Mouse (Mus musculus): ENCODE data around the gene Pcgf6. TPM values are rescaled to one million over a fixed set of nuclear protein-coding genes. Genes with fewer than 3 reads are reported as not detected.

Gene Pcgf6
- total and polyA plus RNA-seq, 2 experiments from 2014 or later, result 23.6 to 26.3 TPM

GRCm38 (mm10) chr19:47049061-47049460 is 1.6 kb downstream of the Pcgf6 start:
- peaks cover 16% of the 10 kb centered on the region for H3K36me3 ChIP-seq (ENCODE audit: insufficient read depth, low read length)
- peak overlapping the region; percentile 77; the same call in 1 of the 2 replicates for H3K4me2 ChIP-seq (ENCODE audit: low read depth, low read length, poor library complexity, severe bottlenecking)
- H3K9ac ChIP-seq (replicated peaks; ENCODE audit: low read length, poor library complexity, severe bottlenecking), result no peak overlapping the region
- DNase-seq (ENCODE audit: low spot score) (no peak), ATAC-seq (ENCODE audit: low FRiP score) (no peak)
- H3K27me3 ChIP-seq (ENCODE audit: insufficient read depth, low read length), result no peaks in the 10 kb centered on the region; the same call in 1 of the 2 replicates
- no peaks in the 10 kb centered on the region for H3K9me3 ChIP-seq (ENCODE audit: low read length)
- WGBS, result 65% methylated on average over 4 of the region's 4 CpGs
- no peak overlapping the region for H3K4me3 ChIP-seq (ENCODE audit: low read depth, low read length)
- H3K27ac ChIP-seq (ENCODE audit: low read depth, low read length), result no peak overlapping the region
- TF ChIP-seq CTCF (IDR thresholded peaks at IDR 0.05), result no peak
- H3K4me1 ChIP-seq (ENCODE audit: insufficient read depth, low read length), result peaks cover 4% of the 10 kb centered on the region; the same call in 1 of the 2 replicates

DNA sequence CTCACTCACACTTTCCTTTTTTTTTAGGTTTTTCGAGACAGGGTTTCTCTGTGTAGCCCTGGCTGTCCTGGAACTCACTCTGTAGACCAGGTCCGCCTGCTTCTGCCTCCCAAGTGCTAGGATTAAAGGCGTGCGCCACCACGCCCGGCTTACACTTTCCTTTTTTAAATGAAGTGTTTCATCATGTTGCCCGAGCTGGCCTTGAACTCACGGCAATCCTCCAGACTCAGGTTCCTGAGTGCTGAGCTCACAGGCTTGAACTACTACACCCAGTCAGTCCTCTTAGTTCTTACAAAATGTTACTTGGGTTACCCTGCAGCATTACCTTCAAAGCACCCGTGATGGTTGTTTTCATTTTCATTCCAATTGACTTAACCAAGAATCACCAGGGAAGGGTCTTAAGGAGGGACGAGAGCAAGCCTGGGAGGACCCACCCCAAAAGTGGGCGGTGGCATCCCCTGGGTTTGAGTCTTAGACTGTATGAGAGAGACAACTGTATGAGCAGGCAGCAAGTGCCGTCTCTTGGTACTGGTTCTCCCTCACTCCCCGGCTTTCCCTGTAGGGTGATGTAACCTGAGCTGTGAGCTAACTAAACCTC is 3.4 kb downstream of the Pcgf6 start:
- Histone ChIP-seq H3K4me3 (ENCODE audit: low read depth, low read length) (no peak overlapping the region), H3K9ac (replicated peaks; ENCODE audit: low read length, poor library complexity, severe bottlenecking) (no peak overlapping the region), H3K4me2 (ENCODE audit: low read depth, low read length, poor library complexity, severe bottlenecking) (no peak overlapping the region), H3K27ac (ENCODE audit: low read depth, low read length) (no peak overlapping the region), H3K36me3 (ENCODE audit: insufficient read depth, low read length) (peaks cover 19% of the 10 kb centered on the region), H3K9me3 (ENCODE audit: low read length) (no peaks in the 10 kb centered on the region), H3K27me3 (ENCODE audit: insufficient read depth, low read length) (no peaks in the 10 kb centered on the region), H3K4me1 (ENCODE audit: insufficient read depth, low read length) (peaks cover 4% of the 10 kb centered on the region; the same call in 1 of the 2 replicates)
- DNase-seq (ENCODE audit: low spot score), result no peak
- TF ChIP-seq CTCF (IDR thresholded peaks at IDR 0.05), result no peak
- ATAC-seq (ENCODE audit: low FRiP score), result no peak
- 89% methylated on average over 13 of the region's 13 CpGs for WGBS

DNA sequence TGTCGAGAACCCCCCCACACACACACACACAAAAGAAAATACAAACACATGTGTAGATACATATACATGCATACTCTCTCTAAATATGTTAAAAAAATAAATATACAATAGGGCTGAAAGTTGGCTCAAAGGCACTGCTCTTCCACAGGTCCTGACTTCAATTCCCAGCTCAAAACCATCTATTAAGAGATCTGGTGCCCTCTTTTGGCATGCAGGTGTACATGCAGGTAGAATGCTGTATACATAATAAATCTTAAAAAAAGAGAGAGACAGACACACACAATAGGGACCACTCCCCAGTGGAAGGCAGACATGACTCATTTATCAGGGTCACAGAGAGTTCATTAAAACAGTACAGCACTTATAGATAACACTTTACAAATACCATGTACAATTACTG is 4.4 kb downstream of the Pcgf6 start:
- peak; percentile 54 for TF ChIP-seq CTCF (IDR thresholded peaks at IDR 0.05)
- Histone ChIP-seq H3K9me3 (ENCODE audit: low read length) (no peaks in the 10 kb centered on the region), H3K4me2 (ENCODE audit: low read depth, low read length, poor library complexity, severe bottlenecking) (no peak overlapping the region), H3K27me3 (ENCODE audit: insufficient read depth, low read length) (no peaks in the 10 kb centered on the region), H3K4me1 (ENCODE audit: insufficient read depth, low read length) (peaks cover 4% of the 10 kb centered on the region; the same call in 1 of the 2 replicates), H3K36me3 (ENCODE audit: insufficient read depth, low read length) (peaks cover 19% of the 10 kb centered on the region), H3K4me3 (ENCODE audit: low read depth, low read length) (no peak overlapping the region), H3K27ac (ENCODE audit: low read depth, low read length) (no peak overlapping the region), H3K9ac (replicated peaks; ENCODE audit: low read length, poor library complexity, severe bottlenecking) (no peak overlapping the region)
- DNase-seq (ENCODE audit: low spot score), result no peak
- no peak for ATAC-seq (ENCODE audit: low FRiP score)
- 96% methylated on average over 1 of the region's 1 CpGs for WGBS

GRCm38 (mm10) chr19:47043608-47044007 is 7.1 kb downstream of the Pcgf6 start:
- WGBS, result 92% methylated on average over 3 of the region's 3 CpGs
- TF ChIP-seq CTCF (IDR thresholded peaks at IDR 0.05), result peak; percentile 69
- Histone ChIP-seq H3K9me3 (ENCODE audit: low read length) (no peaks in the 10 kb centered on the region), H3K27me3 (ENCODE audit: insufficient read depth, low read length) (no peaks in the 10 kb centered on the region), H3K36me3 (ENCODE audit: insufficient read depth, low read length) (peaks cover 35% of the 10 kb centered on the region), H3K9ac (replicated peaks; ENCODE audit: low read length, poor library complexity, severe bottlenecking) (no peak overlapping the region), H3K4me2 (ENCODE audit: low read depth, low read length, poor library complexity, severe bottlenecking) (no peak overlapping the region), H3K4me1 (ENCODE audit: insufficient read depth, low read length) (no peaks in the 10 kb centered on the region), H3K4me3 (ENCODE audit: low read depth, low read length) (no peak overlapping the region), H3K27ac (ENCODE audit: low read depth, low read length) (no peak overlapping the region)
- ATAC-seq (ENCODE audit: low FRiP score) (no peak), DNase-seq (ENCODE audit: low spot score) (peak; percentile 58)

DNA sequence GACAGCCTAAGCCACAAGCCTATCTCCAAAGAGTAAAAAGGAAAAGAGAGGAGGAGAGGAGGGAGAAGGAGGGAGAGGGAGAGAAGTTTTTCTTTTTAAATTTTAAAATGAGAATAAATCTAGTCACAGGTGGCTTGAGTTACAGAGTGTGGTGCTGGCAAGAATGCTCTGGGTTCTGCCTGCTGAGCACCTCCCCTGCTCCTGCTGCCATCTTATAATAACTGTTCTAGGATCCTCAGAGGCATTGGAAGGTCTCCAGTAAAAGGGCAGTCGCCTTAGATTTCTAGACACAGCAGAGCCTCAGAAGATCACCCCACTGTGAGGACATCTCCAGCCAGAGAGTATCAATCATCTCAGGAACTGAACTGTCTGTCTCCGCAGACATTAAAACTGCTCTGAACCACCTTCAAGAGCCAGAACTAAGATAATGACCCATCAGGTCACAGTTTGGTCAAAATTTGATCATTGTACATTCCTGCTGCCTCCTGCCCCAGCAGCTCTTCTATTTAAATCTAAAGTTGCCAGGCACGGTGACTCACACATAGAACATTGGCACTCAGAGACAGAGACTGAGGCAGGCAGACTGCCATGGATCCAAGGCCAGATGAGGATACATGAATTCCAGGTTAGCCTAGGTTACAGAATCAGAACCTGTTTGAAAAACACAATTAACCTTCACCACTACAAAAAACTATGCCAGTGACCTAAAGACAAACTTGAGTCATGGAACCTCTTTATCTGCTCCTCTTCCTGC is 9.8 kb downstream of the Pcgf6 start:
- Histone ChIP-seq H3K4me3 (ENCODE audit: low read depth, low read length) (no peak overlapping the region), H3K4me1 (ENCODE audit: insufficient read depth, low read length) (no peaks in the 10 kb centered on the region), H3K9me3 (ENCODE audit: low read length) (no peaks in the 10 kb centered on the region), H3K36me3 (ENCODE audit: insufficient read depth, low read length) (peaks cover 29% of the 10 kb centered on the region), H3K4me2 (ENCODE audit: low read depth, low read length, poor library complexity, severe bottlenecking) (no peak overlapping the region), H3K27ac (ENCODE audit: low read depth, low read length) (no peak overlapping the region), H3K27me3 (ENCODE audit: insufficient read depth, low read length) (no peaks in the 10 kb centered on the region), H3K9ac (replicated peaks; ENCODE audit: low read length, poor library complexity, severe bottlenecking) (no peak overlapping the region)
- TF ChIP-seq CTCF (IDR thresholded peaks at IDR 0.05), result no peak
- no peak for DNase-seq (ENCODE audit: low spot score)
- ATAC-seq (ENCODE audit: low FRiP score), result no peak
- WGBS, result 94% methylated on average over 3 of the region's 3 CpGs

DNA sequence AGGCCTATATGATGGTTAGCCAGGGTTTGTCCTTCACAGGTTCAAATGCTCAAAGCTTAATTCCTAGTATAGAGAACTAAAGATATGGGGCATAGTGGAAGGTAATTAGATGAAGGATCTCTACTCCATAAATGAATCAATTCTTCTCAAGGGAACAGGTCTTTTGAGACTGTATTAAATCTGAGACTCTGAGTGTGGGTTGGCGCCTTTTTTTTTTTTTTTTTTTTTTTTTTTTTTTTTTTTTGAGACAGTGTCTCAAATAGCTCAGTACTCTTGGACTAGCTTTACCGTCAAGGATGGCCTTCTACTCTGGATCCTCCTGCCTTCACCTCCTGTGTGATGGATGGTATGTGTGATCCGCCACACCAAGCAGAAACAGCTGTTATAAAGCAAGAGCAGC is 14.1 kb downstream of the Pcgf6 start:
- Histone ChIP-seq H3K4me2 (ENCODE audit: low read depth, low read length, poor library complexity, severe bottlenecking) (no peak overlapping the region), H3K36me3 (ENCODE audit: insufficient read depth, low read length) (peaks cover 28% of the 10 kb centered on the region), H3K27ac (ENCODE audit: low read depth, low read length) (no peak overlapping the region), H3K4me1 (ENCODE audit: insufficient read depth, low read length) (no peaks in the 10 kb centered on the region), H3K4me3 (ENCODE audit: low read depth, low read length) (no peak overlapping the region), H3K9me3 (ENCODE audit: low read length) (no peaks in the 10 kb centered on the region), H3K9ac (replicated peaks; ENCODE audit: low read length, poor library complexity, severe bottlenecking) (no peak overlapping the region), H3K27me3 (ENCODE audit: insufficient read depth, low read length) (no peaks in the 10 kb centered on the region)
- no peak for TF ChIP-seq CTCF (IDR thresholded peaks at IDR 0.05)
- DNase-seq (ENCODE audit: low spot score) (no peak), ATAC-seq (ENCODE audit: low FRiP score) (no peak)
- 92% methylated on average over 3 of the region's 3 CpGs for WGBS

Measured in midbrain, postnatal 0 days (tissue).